Mouse (Mus musculus): ENCODE results near the gene Rpl35.

GRCm38 (mm10) chr2:38975941-38976805 lies 29.3 kb downstream of the Rpl35 start:
- TF ChIP-seq CTCF (IDR thresholded peaks at IDR 0.05; ENCODE audit: low read depth): no peak
- TF ChIP-seq EP300 (IDR thresholded peaks at IDR 0.05; ENCODE audit: low read depth): no peak

Data from liver, embryonic 14.5 days (tissue).